Mouse (Mus musculus): ENCODE measurements around the gene Ldlrap1. TPM values are rescaled to one million over a fixed set of nuclear protein-coding genes. Genes with fewer than 3 reads are reported as not detected.

Ldlrap1 gene
- total RNA-seq, 4 experiments from 2014 or later: 2.8 to 4.8 (median 4.4) TPM

- no peak for DNase-seq (ENCODE audit: low spot score in 2 of 2)
These were observed 7.6 kb upstream of the Ldlrap1 start for GRCm38 (mm10) chr4:134775234-134775944.

- DNase-seq (ENCODE audit: low spot score in 2 of 2): no peak
These were observed 6.3 kb upstream of the Ldlrap1 start for GRCm38 (mm10) chr4:134774126-134774525.

DNA sequence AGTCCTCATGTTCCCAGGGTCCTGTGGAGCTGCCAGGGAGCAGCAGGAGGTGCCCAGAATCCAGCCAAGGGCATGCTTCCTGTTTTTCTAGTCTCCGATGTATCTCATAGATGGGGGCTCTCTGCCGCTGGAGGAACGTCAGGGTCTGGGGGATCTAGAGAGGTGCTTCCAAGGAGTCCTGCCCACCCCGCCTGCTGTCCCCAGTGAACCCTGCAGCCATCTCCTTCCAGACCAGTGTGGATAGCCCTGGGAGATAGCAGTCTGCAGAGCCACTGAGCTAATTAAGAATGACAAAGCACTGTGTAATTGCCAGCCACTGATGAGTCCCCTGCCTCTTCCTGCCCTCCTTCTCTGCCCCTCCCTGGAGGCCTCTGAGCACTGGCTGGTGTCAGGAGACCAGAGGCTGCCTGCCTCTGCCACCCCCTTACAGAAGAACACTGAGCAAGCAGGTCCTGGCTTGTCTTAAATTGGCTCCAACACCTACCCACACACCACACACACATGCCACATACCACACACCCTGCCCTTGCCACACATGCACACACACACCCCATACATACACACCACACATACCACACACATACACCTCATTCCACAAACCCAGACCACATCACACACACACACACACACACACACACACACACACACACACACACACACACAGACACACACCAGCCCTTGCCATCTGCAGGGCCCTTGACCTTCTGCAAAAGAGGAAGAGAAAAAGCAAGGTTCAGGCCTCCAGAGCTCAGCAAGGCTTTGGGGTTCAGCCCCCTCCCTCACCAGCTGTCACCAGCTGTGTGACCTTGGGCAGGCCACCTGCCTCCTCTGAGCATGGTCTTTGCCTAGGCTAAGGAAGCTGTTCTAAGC lies 5.2 kb upstream of the Ldlrap1 start:
- no peak for DNase-seq (ENCODE audit: low spot score in 2 of 2)

- no peak for DNase-seq (ENCODE audit: low spot score in 2 of 2)
These were observed 2.1 kb upstream of the Ldlrap1 start for GRCm38 (mm10) chr4:134769891-134770290.

- DNase-seq (ENCODE audit: low spot score in 2 of 2): no peak
These were observed 1.4 kb upstream of the Ldlrap1 start for GRCm38 (mm10) chr4:134769081-134769811.

DNA sequence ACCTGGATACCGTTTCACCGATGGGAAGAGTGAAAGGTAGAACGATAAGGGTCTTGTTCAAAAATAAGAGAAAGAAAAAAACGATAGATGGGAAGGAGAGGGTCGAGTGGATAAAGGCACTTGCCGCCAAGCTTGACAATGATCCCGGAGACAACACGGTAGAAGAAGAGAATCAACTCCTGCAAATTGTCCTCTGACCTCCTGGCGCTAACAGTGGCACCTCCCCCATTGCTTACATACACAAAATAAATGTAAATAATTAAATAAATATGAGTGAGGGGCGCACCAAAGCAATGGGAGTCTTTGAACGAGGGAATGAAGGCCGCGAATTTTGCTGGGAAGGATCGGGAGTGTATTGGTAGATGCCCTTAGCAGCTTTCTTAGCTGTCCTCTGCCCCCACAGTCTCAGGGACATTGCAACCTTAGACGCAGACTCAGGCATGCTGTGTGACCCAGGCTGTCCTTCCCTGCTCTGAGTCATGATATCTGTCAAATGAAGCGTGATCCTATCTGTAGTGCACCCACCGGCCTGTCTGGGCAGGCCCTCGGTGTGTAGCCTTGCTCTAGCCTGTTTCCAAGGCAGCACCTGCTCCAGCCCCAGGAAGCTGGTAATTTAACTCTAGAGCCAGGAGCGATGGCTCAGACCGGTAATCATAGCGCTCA lies 533 bp upstream of the Ldlrap1 start:
- no peak for DNase-seq (ENCODE audit: low spot score in 2 of 2)

GRCm38 (mm10) chr4:134766904-134767425 lies 859 bp downstream of the Ldlrap1 start:
- no peak for DNase-seq (ENCODE audit: low spot score in 2 of 2)

DNA sequence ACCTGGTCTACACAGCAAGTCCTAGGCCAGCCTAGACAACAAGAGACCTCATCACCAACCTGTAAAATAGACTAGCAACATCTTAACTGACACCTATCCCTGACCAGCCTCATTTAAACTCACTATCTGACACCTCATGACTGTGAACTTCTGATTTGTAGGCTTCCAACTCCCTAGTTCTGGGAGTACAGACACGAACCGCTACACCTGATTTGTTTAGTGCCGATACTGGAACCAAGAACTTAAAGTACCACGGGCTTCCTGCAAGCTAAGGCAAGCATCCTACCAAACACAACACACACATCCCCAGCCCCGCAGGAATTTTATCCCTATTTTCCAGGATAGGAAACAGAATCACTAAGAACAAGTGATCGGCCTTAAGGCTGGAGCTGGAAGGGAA lies 1.5 kb downstream of the Ldlrap1 start:
- no peak for DNase-seq (ENCODE audit: low spot score in 2 of 2)

GRCm38 (mm10) chr4:134764333-134764732 lies 3.5 kb downstream of the Ldlrap1 start:
- no peak for DNase-seq (ENCODE audit: low spot score in 2 of 2)

DNA sequence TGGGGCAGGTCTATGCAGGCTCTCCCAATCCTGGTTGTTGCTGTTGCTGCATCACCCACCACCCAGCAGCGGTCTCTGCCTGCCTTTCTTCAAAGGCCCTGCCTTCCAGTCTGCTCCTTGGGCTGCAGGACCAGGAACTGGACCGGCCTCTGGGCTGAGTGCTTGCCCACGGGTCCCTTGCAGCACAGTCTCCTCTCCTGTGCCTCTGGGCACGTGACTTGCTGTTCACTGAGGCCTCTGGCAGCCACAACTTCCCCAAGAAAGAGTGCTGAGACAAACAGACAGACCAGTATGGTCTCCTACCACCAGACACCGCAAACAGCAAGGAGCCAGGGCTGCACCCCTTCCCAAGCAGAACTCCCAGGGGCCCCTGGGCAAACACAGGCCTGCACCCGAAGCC lies 5.5 kb downstream of the Ldlrap1 start:
- DNase-seq (ENCODE audit: low spot score in 2 of 2): no peak

GRCm38 (mm10) chr4:134760793-134761201 lies 7.0 kb downstream of the Ldlrap1 start:
- DNase-seq (ENCODE audit: low spot score in 2 of 2): no peak

DNA sequence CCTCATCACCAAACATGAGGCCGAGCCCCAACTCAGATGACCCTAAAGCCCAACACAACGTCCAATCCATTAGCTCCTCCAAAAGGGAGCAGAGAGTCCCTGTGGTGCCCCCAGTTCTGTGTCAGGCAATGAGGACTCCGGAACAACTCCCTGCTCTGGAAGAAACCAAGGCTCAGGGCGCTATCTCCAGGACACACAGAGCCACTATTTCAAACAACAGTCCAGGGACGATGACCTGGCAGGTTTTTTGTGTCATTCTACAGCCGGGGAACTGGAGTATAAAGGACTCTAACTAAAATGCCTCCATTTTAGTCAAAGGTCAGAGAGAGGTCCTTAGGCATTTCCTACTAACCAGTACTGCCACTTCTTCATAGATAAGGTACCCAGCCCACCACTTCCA lies 7.5 kb downstream of the Ldlrap1 start:
- DNase-seq (ENCODE audit: low spot score in 2 of 2): no peak

DNA sequence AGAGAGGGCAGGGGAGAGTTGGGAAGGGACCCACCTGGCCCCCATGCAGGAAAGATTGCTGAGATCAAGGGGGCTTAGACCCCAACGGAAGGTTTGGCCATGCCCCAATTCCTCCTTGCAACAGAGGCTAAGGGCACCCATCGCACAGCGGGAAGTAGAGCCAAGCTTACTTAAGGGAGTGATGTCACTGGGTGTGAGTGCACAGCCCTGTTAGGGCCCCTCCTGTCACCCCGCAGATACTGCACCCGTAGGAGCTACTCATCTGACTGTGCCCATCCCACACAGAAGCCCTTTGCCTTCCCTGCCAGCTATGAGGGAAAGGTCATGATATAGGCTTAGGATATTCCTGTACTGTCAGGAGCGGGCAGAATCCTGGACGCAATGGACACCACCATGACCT lies 8.3 kb downstream of the Ldlrap1 start:
- DNase-seq (ENCODE audit: low spot score in 2 of 2): no peak

- no peak for DNase-seq (ENCODE audit: low spot score in 2 of 2)
These were observed 8.9 kb downstream of the Ldlrap1 start for GRCm38 (mm10) chr4:134758922-134759321.

DNA sequence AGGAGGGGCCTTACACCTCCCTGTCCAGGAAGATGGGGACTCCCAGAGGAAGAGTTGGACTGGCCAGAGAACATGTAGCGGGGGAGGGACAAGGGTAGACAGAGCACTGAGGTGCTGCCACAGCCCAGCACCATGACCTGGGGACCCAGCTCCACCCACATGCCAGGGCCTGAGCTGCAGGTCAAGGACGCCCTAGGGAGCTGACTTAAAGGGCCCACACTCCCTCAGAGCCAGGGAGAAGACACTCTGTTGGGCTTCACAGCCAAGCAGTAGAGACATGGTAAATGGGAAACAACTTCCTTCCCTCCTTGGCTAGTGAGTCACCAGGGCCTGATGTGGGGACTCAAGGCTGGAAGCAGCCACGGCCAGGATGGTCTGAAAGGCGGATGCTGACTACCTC lies 9.5 kb downstream of the Ldlrap1 start:
- DNase-seq (ENCODE audit: low spot score in 2 of 2): no peak

GRCm38 (mm10) chr4:134756953-134757352 lies 10.9 kb downstream of the Ldlrap1 start:
- no peak for DNase-seq (ENCODE audit: low spot score in 2 of 2)

DNA sequence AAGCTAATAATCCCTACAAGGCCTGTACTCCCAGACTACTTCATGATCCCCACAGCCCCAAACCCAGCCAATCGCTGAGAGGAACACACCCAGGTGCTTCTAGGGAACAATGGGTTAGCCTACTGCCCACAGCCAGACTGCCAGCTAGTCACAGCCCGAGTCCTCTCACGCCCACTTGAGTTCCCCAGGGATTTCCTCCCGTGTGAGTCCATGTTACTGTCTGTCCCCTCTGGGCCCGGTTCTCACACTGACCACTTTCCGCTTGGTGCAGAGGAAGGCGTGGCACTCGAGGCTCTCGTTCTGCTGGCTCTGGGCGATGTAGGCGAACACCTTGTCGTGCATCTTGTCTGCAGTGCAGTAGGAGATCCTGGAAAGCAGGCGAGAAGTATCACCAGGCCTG lies 12.9 kb downstream of the Ldlrap1 start:
- no peak for DNase-seq (ENCODE audit: low spot score in 2 of 2)

DNA sequence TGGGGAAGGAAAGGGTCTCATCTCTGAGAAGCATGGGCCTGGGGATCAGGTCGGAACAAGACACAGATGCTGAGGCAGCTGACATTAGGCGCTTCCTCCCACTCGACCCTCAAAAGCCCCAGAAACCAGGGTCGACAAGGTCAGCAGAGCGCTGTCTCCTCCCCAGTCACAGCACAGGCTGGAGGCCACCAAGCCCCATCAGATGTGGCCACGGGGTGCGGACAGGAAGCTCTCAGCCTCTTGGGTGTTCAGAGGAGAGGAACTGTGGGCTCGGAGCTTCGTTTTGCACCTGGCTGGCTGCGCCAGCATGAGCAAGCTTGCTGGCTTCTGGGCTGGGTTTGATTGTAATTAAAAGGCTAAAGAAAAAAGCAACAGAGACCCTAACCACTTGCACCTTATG lies 13.5 kb downstream of the Ldlrap1 start:
- DNase-seq (ENCODE audit: low spot score in 2 of 2): no peak

DNA sequence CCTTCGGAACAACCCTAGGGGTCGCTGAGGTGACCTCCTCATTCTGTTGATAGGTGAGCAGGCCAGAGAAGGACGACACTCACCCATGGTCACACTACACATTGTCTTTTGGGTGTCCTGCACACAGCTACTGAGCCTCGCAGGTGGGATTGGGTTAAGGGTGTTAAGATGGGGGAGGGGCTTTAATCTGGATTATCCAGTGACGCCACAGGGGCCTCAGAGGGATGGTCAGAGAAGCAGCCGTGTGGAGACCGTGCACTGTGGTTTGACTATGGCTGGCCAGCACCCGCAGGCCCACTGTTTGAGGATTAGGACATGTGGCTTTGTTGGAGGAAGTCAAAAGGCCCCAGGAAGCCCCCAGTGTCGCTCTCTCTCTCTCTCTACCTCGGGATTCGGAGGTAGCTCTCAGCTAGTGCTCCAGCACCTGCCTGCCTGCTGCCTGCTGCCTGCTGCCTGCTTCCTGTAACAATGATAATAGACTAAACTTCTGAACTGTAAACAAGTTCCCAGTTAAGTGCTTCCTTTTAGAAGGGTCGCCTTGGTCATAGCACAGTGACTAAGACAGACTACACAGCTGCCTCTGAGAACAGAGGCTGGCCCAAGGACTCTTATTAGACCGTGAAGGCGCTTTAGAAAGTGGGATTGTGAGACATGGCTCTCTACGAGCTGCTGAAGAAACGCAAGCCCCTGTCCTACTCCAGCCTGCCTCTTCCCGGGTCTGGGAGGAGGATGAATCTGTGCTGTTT lies 14.1 kb downstream of the Ldlrap1 start:
- no peak for DNase-seq (ENCODE audit: low spot score in 2 of 2)

- no peak for DNase-seq (ENCODE audit: low spot score in 2 of 2)
These were observed 14.9 kb downstream of the Ldlrap1 start for GRCm38 (mm10) chr4:134752911-134753426.
